Mouse (Mus musculus) limb, embryonic 14.5 days (tissue): ENCODE data around the gene Arhgef12. TPM values are rescaled to one million over a fixed set of nuclear protein-coding genes. Genes with fewer than 3 reads are reported as not detected.

ENCODE experiments used
- ATAC-seq: fragments of 200-750 bp; cut with Nextera tagmentation; 2 replicates; pipeline ENCODE4 v1.8.0; 2017; ENCODE audit warnings: low read depth, moderate number of reproducible peaks, moderate TSS enrichment; ENCODE audit not compliant: low FRiP score
- DNase-seq: peaks from one replicate; pipeline ENCODE4 v3.0.0-alpha.2; 2015; ENCODE audit warnings: low spot score
- H3K27ac ChIP-seq: fragments of 300-500 bp; sonication (generic); replicated peaks from 2 replicates; pipeline ENCODE4 v1.5.1; 2014; ENCODE audit warnings: low read depth, mild to moderate bottlenecking, low read length, moderate library complexity, mixed read lengths
- H3K27me3 ChIP-seq: fragments of 300-500 bp; sonication (generic); 2 replicates; pipeline ENCODE4 v1.6.1; 2014; ENCODE audit warnings: low read length, mixed read lengths; ENCODE audit not compliant: control insufficient read depth, insufficient read depth
- H3K36me3 ChIP-seq: fragments of 300-500 bp; sonication (generic); 2 replicates; pipeline ENCODE4 v1.6.1; 2014; ENCODE audit warnings: mild to moderate bottlenecking, low read length, moderate library complexity, mixed read lengths; ENCODE audit not compliant: control insufficient read depth, insufficient read depth
- H3K4me1 ChIP-seq: fragments of 300-500 bp; sonication (generic); 2 replicates; pipeline ENCODE4 v1.6.1; 2014; ENCODE audit warnings: antibody characterized with exemption, low read length, mixed read lengths; ENCODE audit not compliant: control insufficient read depth, insufficient read depth
- H3K4me2 ChIP-seq: fragments of 300-500 bp; sonication (generic); replicated peaks from 2 replicates; pipeline ENCODE4 v1.6.1; 2014; ENCODE audit warnings: low read depth, mild to moderate bottlenecking, low read length, moderate library complexity; ENCODE audit not compliant: severe bottlenecking
- H3K4me3 ChIP-seq: fragments of 300-500 bp; sonication (generic); replicated peaks from 2 replicates; pipeline ENCODE4 v1.5.1; 2014; ENCODE audit warnings: low read length
- H3K9ac ChIP-seq: fragments of 300-500 bp; sonication (generic); 2 replicates; pipeline ENCODE4 v1.6.1; 2014; ENCODE audit warnings: mild to moderate bottlenecking, low read depth, low read length, moderate library complexity; ENCODE audit not compliant: severe bottlenecking
- H3K9me3 ChIP-seq: fragments of 300-500 bp; sonication (generic); 2 replicates; pipeline ENCODE4 v1.6.1; 2016; ENCODE audit warnings: low read length; ENCODE audit not compliant: control insufficient read depth
- POLR2A ChIP-seq: fragments of 200-500 bp; IDR thresholded peaks from 2 replicates; pipeline ENCODE4 v1.8.0; 2012; ENCODE audit warnings: inconsistent platforms, mild to moderate bottlenecking, moderate library complexity, borderline replicate concordance; ENCODE audit not compliant: insufficient read depth, insufficient read length; ENCODE audit errors: extremely low read depth
- WGBS: fragments of 180-500 bp; shearing (Covaris S2); extraction: QIAGEN DNeasy Blood & Tissue Kit; methylation state at CpG from one replicate; pipeline ENCODE4 v1.1.7; 2014; 5-methylcytosine and 5-hydroxymethylcytosine counted together
- polyA plus RNA-seq, 2 experiments: library from polyadenylated mRNA; depleted of rRNA in 1 of 2; stranded (reverse) in 1 of 2; unstranded in 1 of 2; fragments of >200 nt; fragmentation: Nextera tagmentation in 1 of 2; extraction: Ambion mirVana in 1 of 2; gene quantifications; 2 replicates each; pipeline versions ENCODE4 v1.2.1 to v1.2.3; 2012 to 2014

Arhgef12 gene
- polyA plus RNA-seq, 2 experiments: 15.7 to 26.1 TPM

GRCm38 (mm10) chr9:43067896-43068295 is 39.1 kb downstream of the Arhgef12 start:
- no peak for ATAC-seq
- no peak overlapping the region for H3K9ac ChIP-seq
- H3K4me1 ChIP-seq: peaks cover 11% of the 10 kb centered on the region
- no peak for TF ChIP-seq POLR2A
- H3K4me2 ChIP-seq: no peak overlapping the region
- H3K27ac ChIP-seq: no peak overlapping the region
- H3K4me3 ChIP-seq: no peak overlapping the region
- no peaks in the 10 kb centered on the region for H3K27me3 ChIP-seq
- DNase-seq: no peak
- no peaks in the 10 kb centered on the region for H3K9me3 ChIP-seq
- WGBS: 81% methylated on average over 3 of the region's 3 CpGs
- H3K36me3 ChIP-seq: no peaks in the 10 kb centered on the region

- Histone ChIP-seq H3K36me3 (no peaks in the 10 kb centered on the region), H3K4me2 (no peak overlapping the region), H3K4me3 (no peak overlapping the region), H3K4me1 (peaks cover 7% of the 10 kb centered on the region; the same call in 1 of the 2 replicates), H3K9me3 (no peaks in the 10 kb centered on the region), H3K27ac (no peak overlapping the region), H3K27me3 (no peaks in the 10 kb centered on the region), H3K9ac (no peak overlapping the region)
- no peak for TF ChIP-seq POLR2A
- WGBS: 70% methylated on average over 4 of the region's 4 CpGs
- no peak for DNase-seq
- no peak for ATAC-seq
Measured at GRCm38 (mm10) chr9:43065231-43065630, 41.8 kb downstream of the Arhgef12 start.

GRCm38 (mm10) chr9:43061545-43061944 is 45.5 kb downstream of the Arhgef12 start:
- Histone ChIP-seq H3K4me2 (no peak overlapping the region), H3K27me3 (no peaks in the 10 kb centered on the region), H3K27ac (no peak overlapping the region), H3K36me3 (no peaks in the 10 kb centered on the region), H3K4me1 (no peaks in the 10 kb centered on the region), H3K4me3 (no peak overlapping the region), H3K9ac (no peak overlapping the region), H3K9me3 (no peaks in the 10 kb centered on the region)
- no peak for TF ChIP-seq POLR2A
- ATAC-seq: no peak
- DNase-seq: no peak
- WGBS: 92% methylated on average over 1 of the region's 1 CpGs

- H3K36me3 ChIP-seq: no peaks in the 10 kb centered on the region
- DNase-seq (no peak), ATAC-seq (no peak)
- H3K9ac ChIP-seq: no peak overlapping the region
- peaks cover 2% of the 10 kb centered on the region; the same call in 1 of the 2 replicates for H3K4me1 ChIP-seq
- no peaks in the 10 kb centered on the region for H3K27me3 ChIP-seq
- 77% methylated on average over 2 of the region's 2 CpGs for WGBS
- H3K4me2 ChIP-seq: no peak overlapping the region
- no peak overlapping the region for H3K27ac ChIP-seq
- 0 out of 2 replicates have a peak, but pooled peaks cover 6% of the 10 kb centered on the region for H3K9me3 ChIP-seq
- no peak overlapping the region for H3K4me3 ChIP-seq
- TF ChIP-seq POLR2A: no peak
Measured at GRCm38 (mm10) chr9:43050391-43050790, 56.6 kb downstream of the Arhgef12 start.

- Histone ChIP-seq H3K27ac (no peak overlapping the region), H3K4me2 (no peak overlapping the region), H3K9ac (no peak overlapping the region), H3K36me3 (peaks cover 13% of the 10 kb centered on the region; the same call in 1 of the 2 replicates), H3K27me3 (no peaks in the 10 kb centered on the region), H3K4me1 (peaks cover 2% of the 10 kb centered on the region; the same call in 1 of the 2 replicates), H3K4me3 (no peak overlapping the region), H3K9me3 (no peaks in the 10 kb centered on the region)
- DNase-seq (no peak), ATAC-seq (no peak)
- TF ChIP-seq POLR2A: no peak
Measured at GRCm38 (mm10) chr9:43044481-43044880, 62.6 kb downstream of the Arhgef12 start.

GRCm38 (mm10) chr9:43038466-43038865 is 68.6 kb downstream of the Arhgef12 start:
- 82% methylated on average over 8 of the region's 8 CpGs for whole genome bisulfite sequencing
- ATAC-seq: no peak
- no peak overlapping the region for H3K27ac ChIP-seq

More at GRCm38 (mm10) chr9:43038466-43038865, 68.6 kb downstream of the Arhgef12 start:
- Histone ChIP-seq H3K36me3 (peaks cover 13% of the 10 kb centered on the region; the same call in 1 of the 2 replicates), H3K4me3 (no peak overlapping the region), H3K4me1 (peaks cover 10% of the 10 kb centered on the region), H3K9ac (no peak overlapping the region), H3K9me3 (no peaks in the 10 kb centered on the region), H3K27me3 (no peaks in the 10 kb centered on the region), H3K4me2 (no peak overlapping the region)
- no peak for TF ChIP-seq POLR2A
- DNase-seq: no peak
